Mouse (Mus musculus) neural tube, embryonic 14.5 days (tissue): Measurements from ENCODE around the gene Hapln2. TPM values are rescaled to one million over a fixed set of nuclear protein-coding genes. Genes with fewer than 3 reads are reported as not detected.

Experiments used
- ATAC-seq: fragments of 200-750 bp; cut with Nextera tagmentation; 2 replicates; pipeline ENCODE4 v1.8.0; 2017; ENCODE audit warnings: low read depth, mild to moderate bottlenecking, moderate TSS enrichment, moderate library complexity
- H3K27ac ChIP-seq: fragments of 300-500 bp; sonication (generic); 2 replicates; pipeline ENCODE4 v1.5.1; 2014; ENCODE audit warnings: low read depth, mild to moderate bottlenecking, control low read depth, low read length, moderate library complexity, mixed read lengths
- H3K27me3 ChIP-seq: fragments of 300-500 bp; sonication (generic); 2 replicates; pipeline ENCODE4 v1.6.1; 2014; ENCODE audit warnings: low read length; ENCODE audit not compliant: control insufficient read depth, insufficient read depth
- H3K36me3 ChIP-seq: fragments of 300-500 bp; sonication (generic); 2 replicates; pipeline ENCODE4 v1.6.1; 2014; ENCODE audit warnings: low read length, mixed read lengths; ENCODE audit not compliant: control insufficient read depth, insufficient read depth
- H3K4me1 ChIP-seq: fragments of 300-500 bp; sonication (generic); 2 replicates; pipeline ENCODE4 v1.6.1; 2014; ENCODE audit warnings: low read length; ENCODE audit not compliant: control insufficient read depth, insufficient read depth
- H3K4me2 ChIP-seq: fragments of 300-500 bp; sonication (generic); 2 replicates; pipeline ENCODE4 v1.6.1; 2014; ENCODE audit warnings: mild to moderate bottlenecking, low read depth, low read length, control low read depth
- H3K4me3 ChIP-seq: fragments of 300-500 bp; sonication (generic); 2 replicates; pipeline ENCODE4 v1.5.1; 2014; ENCODE audit warnings: low read depth, low read length, control low read depth, mixed read lengths
- H3K9ac ChIP-seq: fragments of 300-500 bp; sonication (generic); replicated peaks from 2 replicates; pipeline ENCODE4 v1.6.1; 2014; ENCODE audit warnings: low read depth, mild to moderate bottlenecking, control low read depth, low read length, mixed read lengths
- H3K9me3 ChIP-seq: fragments of 300-500 bp; sonication (generic); 2 replicates; pipeline ENCODE4 v1.6.1; 2016; ENCODE audit warnings: low read length; ENCODE audit not compliant: control insufficient read depth
- WGBS: fragments of 180-500 bp; shearing (Covaris S2); extraction: QIAGEN DNeasy Blood & Tissue Kit; methylation state at CpG from one replicate; pipeline ENCODE4 v1.1.7; 2014; 5-methylcytosine and 5-hydroxymethylcytosine counted together
- polyA plus RNA-seq: library from polyadenylated mRNA; unstranded; fragments of >200 nt; fragmentation: Nextera tagmentation; extraction: Ambion mirVana; gene quantifications from 2 replicates; pipeline ENCODE4 v1.2.1, GENCODE M21; 2014

The Hapln2 gene
- polyA plus RNA-seq, 1 experiment from 2014 or later: 0.76 TPM

DNA sequence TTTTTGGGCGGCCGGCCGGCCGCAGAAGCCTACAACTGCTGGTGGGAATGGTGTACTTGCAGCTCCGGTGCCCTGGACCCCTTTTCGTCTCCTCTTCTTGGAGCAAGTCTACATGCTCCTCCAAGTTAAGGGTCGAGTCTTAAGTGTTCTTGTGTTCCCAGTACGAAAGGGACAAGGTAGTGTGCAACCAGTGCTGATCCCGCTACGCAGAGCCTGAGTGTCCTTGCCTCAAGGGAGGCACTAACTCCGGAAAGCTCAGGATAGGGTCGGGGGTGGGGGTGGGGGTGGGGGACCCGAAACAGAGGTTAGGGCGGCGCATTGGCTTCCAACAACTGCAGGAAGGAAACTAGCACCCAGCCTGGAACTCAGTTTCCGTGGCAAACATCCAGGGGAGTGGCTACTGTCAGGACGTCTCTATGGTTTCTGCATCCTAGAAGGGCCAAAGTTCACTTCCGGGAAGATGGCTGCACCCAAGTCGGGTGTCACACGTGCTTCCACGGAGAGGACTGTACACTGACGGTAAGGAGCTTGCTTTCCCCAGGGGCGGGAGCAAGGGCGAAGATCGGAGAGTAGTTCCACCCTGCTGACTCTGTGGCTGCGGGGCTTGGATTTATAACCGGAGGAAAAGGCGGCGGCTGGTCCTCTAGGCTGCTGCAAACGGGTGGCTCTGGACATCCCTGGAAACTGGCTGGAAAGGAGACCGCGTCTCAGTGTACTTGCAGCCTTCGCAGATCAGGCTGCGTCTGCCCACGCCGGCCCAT lies 15.5 kb upstream of the Hapln2 start, which contains the start of gene Gpatch4:
Gene Gpatch4, plus strand, starts transcription at position 448 of the 761 bp plus-strand sequence.
- Histone ChIP-seq H3K9me3 (no peaks in the 10 kb centered on the region), H3K4me2 (peak within 1 kb of the TSS; percentile 73), H3K36me3 (no peaks in the 10 kb centered on the region), H3K4me3 (peak within 1 kb of the TSS; percentile 59), H3K4me1 (peaks cover 6% of the 10 kb centered on the region; the same call in 1 of the 2 replicates), H3K27me3 (no peaks in the 10 kb centered on the region; the same call in 1 of the 2 replicates), H3K9ac (peak within 1 kb of the TSS; percentile 55), H3K27ac (peak within 1 kb of the TSS; percentile 39; the same call in 1 of the 2 replicates)
- WGBS: 11% methylated on average over 36 of the region's 36 CpGs
- peak; percentile 91 for ATAC-seq

GRCm38 (mm10) chr3:88035561-88036293 lies 8.3 kb upstream of the Hapln2 start:
- 58% methylated on average over 1 of the region's 1 CpGs for WGBS

GRCm38 (mm10) chr3:88033506-88033905 lies 6.1 kb upstream of the Hapln2 start:
- no peak overlapping the region for H3K4me3 ChIP-seq
- ATAC-seq: no peak
- no peaks in the 10 kb centered on the region for H3K4me1 ChIP-seq
- H3K36me3 ChIP-seq: no peaks in the 10 kb centered on the region
- WGBS: 66% methylated on average over 5 of the region's 5 CpGs
- H3K27me3 ChIP-seq: 0 out of 2 replicates have a peak, but pooled peaks cover 2% of the 10 kb centered on the region
- H3K27ac ChIP-seq: no peak overlapping the region
- no peak overlapping the region for H3K4me2 ChIP-seq
- H3K9me3 ChIP-seq: no peaks in the 10 kb centered on the region
- no peak overlapping the region for H3K9ac ChIP-seq

More at GRCm38 (mm10) chr3:88035561-88036293, 8.3 kb upstream of the Hapln2 start:
- Histone ChIP-seq H3K36me3 (no peaks in the 10 kb centered on the region), H3K4me2 (no peak overlapping the region), H3K4me1 (no peaks in the 10 kb centered on the region), H3K4me3 (no peak overlapping the region), H3K9me3 (no peaks in the 10 kb centered on the region), H3K9ac (no peak overlapping the region), H3K27me3 (peaks cover 2% of the 10 kb centered on the region; the same call in 1 of the 2 replicates), H3K27ac (no peak overlapping the region)
- no peak for ATAC-seq

GRCm38 (mm10) chr3:88030608-88031395 lies 3.4 kb upstream of the Hapln2 start:
- Histone ChIP-seq H3K27ac (no peak overlapping the region), H3K4me1 (no peaks in the 10 kb centered on the region), H3K4me2 (no peak overlapping the region), H3K9ac (no peak overlapping the region), H3K9me3 (no peaks in the 10 kb centered on the region), H3K27me3 (peaks cover 6% of the 10 kb centered on the region), H3K36me3 (no peaks in the 10 kb centered on the region), H3K4me3 (no peak overlapping the region)
- ATAC-seq: no peak
- 13% methylated on average over 19 of the region's 19 CpGs for WGBS

DNA sequence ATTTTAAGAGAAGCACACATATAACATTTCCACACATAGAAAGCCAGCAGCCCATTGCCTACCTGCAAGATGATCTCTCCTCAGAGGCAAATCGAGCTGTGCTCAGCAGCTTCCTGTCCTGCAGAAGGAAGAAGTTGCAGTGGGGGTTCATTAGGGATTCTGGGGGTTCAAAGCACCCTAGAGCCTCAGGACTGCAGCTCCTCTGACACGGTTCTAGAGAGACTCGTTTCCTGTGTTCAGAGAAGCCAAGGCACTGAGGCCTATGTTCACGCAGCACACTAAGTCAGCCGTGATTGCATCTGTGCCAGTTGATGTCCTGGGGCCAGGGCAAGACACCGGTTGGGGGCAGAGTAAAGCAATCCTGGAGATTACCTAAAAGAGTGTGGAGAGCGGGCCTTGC lies 560 bp downstream of the Hapln2 start:
- Histone ChIP-seq H3K27ac (no peak overlapping the region), H3K4me1 (peaks cover 7% of the 10 kb centered on the region; the same call in 1 of the 2 replicates), H3K4me3 (no peak overlapping the region), H3K9ac (no peak overlapping the region), H3K9me3 (no peaks in the 10 kb centered on the region), H3K36me3 (no peaks in the 10 kb centered on the region), H3K27me3 (peaks cover 41% of the 10 kb centered on the region), H3K4me2 (no peak overlapping the region)
- ATAC-seq: no peak
- WGBS: 63% methylated on average over 7 of the region's 7 CpGs

DNA sequence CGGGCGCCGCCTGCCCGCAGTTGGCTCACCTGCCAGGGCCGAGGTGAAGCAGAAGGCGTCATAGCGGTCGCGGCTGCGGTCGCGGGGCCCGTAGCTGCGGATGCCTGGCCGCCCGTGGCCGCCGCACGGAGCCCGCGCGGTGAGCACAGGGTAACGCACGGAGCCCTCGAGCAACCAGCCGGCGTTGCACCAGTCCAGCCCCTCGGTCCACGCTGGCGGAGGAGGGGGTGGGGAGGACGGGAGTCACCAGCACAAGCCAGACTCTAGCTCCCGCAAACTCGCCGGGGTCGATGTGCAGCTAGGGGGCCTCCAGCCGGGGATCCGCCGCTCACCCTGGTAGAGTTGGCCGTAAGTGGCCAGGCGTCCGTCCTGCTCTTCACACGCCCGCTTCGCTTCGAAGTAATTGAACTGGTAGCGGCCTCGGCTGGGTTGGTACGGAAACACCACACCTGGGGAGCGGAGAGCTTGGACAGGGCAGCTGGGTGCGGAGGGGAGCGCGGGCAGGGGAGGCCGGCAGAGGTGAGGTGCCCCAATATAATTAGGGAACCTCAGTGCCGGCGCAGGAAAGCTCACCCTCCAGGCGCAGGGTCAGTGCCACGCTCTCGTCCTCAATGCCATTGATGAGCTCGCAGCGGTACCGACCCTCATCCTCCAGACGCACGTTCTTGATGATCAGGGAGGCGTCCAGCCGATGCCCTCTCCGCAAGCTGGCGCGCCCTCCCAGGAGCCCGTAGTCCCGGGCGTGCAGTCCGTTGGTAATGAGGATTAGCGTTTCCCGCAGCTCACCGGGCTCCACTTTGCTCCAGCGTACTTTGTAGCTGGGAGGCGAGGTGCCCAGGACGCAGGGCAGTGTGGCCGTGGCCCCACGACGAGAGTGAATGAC lies 4.0 kb downstream of the Hapln2 start:
- Histone ChIP-seq H3K9ac (peak overlapping the region; percentile 54), H3K27me3 (peaks cover 53% of the 10 kb centered on the region), H3K4me3 (peak overlapping the region; percentile 51), H3K4me2 (peak overlapping the region; percentile 93), H3K27ac (no peak overlapping the region), H3K36me3 (no peaks in the 10 kb centered on the region), H3K9me3 (no peaks in the 10 kb centered on the region), H3K4me1 (peaks cover 7% of the 10 kb centered on the region; the same call in 1 of the 2 replicates)
- peak; percentile 80 for ATAC-seq
- WGBS: under 1% methylated on average over 81 of the region's 81 CpGs

DNA sequence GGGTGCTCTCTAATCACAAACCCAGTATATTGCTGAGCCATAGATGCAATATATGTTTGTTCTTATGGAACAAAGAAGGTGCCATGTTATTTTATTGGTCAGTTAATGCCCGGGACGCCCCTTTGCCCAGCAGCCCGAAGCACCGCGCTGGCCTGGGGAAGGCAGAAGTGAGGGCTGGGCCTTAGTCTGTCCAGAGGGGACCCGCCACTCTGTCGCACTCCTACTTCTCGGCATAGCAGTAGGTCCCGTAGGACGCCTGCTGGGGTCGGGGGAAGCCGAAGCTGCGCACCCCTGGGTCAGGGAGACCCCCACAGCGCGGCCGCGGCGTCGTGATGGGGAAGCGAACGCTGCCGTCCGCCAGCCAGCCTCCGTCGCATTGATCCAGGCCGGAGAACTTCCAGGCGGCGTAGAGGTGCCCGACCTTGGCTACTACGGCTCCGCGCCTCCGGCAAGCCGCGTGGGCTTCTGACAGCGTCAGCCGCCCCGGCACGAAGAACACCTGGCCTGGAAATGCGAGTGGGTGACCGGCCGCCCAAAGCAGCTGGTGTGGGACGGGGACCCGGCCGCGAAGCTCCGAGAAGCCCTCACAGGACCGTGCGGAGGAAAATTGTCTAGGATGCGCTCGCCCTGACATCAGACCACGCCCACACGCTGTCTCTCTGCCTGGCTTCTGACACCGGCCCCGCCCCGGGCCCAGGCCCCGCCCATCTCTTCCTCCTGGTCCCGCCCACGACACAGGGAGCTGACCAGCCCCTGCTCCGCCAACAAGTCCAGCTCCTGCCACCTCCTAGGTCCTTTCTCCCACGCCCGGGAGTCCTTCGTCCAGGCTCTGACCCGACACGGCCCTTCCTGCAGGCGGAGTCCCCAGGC lies 4.8 kb downstream of the Hapln2 start:
- Histone ChIP-seq H3K4me3 (peak overlapping the region; percentile 51), H3K9me3 (no peaks in the 10 kb centered on the region), H3K36me3 (no peaks in the 10 kb centered on the region), H3K4me1 (peaks cover 7% of the 10 kb centered on the region; the same call in 1 of the 2 replicates), H3K9ac (peak overlapping the region; percentile 54), H3K27me3 (peaks cover 53% of the 10 kb centered on the region), H3K4me2 (peak overlapping the region; percentile 93), H3K27ac (no peak overlapping the region)
- WGBS: 1% methylated on average over 66 of the region's 66 CpGs
- ATAC-seq: peak; percentile 84
